Mouse (Mus musculus) liver, adult (tissue): ENCODE measurements around the gene Zswim8.

Source experiments
- GATA4 ChIP-seq: IDR thresholded peaks from 2 replicates; pipeline ENCODE4 v1.6.1; 2014; ENCODE audit warnings: mild to moderate bottlenecking, low read length; ENCODE audit not compliant: insufficient replicate concordance

Gene Zswim8

GRCm38 (mm10) chr14:20707201-20708190, at the start of gene Zswim8:
Gene Zswim8 (plus strand): TSS chr14:20707552.
- peak; percentile 13; the same call in 1 of the 2 replicates for TF ChIP-seq GATA4

DNA sequence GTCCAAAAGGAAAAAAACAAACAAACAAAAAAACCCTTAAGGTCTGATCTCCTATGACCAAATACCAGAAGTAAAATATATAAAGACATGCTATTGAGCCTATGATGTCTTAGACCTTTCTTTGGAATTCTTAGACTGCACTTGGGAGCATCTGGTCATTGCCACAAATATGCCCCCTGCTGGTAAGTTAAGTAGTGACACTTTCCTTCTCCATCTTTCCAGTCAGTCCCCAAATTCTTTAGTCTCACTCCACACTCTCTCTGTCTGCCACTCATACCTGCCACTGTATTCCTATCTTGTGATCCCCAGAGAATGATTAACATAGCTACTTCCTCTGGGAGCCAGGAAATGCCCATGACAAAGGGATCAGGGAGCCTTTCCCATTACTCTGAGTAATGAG, 49.0 kb upstream of the Zswim8 start:
- TF ChIP-seq GATA4: no peak

GRCm38 (mm10) chr14:20658902-20659301, 48.5 kb upstream of the Zswim8 start:
- TF ChIP-seq GATA4: no peak

GRCm38 (mm10) chr14:20659687-20660086, 47.7 kb upstream of the Zswim8 start:
- no peak for TF ChIP-seq GATA4

- TF ChIP-seq GATA4: no peak
These were observed 46.3 kb upstream of the Zswim8 start for GRCm38 (mm10) chr14:20660827-20661660.

- no peak for TF ChIP-seq GATA4
These were observed 45.6 kb upstream of the Zswim8 start for GRCm38 (mm10) chr14:20661661-20662331.

- TF ChIP-seq GATA4: no peak
These were observed 44.6 kb upstream of the Zswim8 start for GRCm38 (mm10) chr14:20662740-20663139.

DNA sequence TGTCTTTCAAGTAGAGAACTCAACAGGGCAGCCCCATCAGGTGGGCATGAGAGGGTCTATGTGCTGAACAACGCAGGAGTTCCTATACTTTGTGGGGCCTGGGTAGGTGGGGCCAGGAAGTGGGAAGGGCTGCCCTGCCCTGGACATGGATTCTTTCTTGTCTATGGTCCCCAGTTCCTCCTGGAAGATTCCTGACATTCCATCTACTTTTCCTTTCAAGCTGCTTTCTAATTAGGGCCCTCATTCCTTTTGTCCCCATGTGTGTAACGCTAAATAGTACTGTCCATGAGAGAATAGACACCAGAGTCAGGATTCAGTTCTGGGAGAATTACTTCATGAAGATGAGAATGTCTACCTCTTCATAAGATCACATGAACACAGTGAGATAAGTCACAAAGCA, 43.8 kb upstream of the Zswim8 start:
- no peak for TF ChIP-seq GATA4

DNA sequence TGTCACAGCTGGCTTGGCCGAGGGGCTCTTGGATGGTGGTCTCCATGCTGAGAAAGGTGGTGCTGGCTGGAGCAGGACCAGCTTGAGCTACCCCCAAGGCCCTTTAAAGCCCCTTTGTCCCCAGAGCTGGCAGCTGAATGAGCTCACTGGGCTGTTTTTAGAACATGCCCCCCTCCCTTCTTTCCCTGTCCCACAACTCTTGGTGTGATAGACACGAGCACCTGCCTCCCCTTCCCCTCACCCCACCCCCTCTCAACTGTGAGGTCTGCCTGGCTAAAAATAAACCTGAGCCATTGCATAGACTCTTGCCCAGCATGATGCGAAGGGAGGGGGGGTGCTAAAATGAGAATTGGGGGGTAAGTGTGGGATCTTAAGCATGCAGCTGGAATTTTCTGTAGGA, 42.9 kb upstream of the Zswim8 start:
- TF ChIP-seq GATA4: no peak

DNA sequence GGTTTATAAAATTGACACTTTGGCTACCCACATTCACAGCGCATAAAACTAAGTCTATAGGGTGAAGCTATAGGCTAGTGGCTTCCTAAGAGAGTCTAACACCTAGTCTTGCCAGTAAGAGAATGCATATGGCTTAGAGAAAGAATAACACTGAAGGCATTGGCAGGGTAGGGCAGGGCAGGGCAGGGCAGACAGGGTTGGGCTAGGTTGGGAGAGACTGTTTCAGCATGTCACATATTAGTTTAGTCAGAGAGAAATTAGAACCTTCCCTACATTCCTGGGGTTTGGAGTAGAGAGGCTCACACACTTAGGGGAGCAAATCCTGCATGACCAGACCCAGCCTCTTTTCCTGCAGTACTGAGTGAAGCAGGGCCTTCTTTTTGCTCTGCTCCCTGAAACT, 39.9 kb upstream of the Zswim8 start:
- no peak for TF ChIP-seq GATA4

DNA sequence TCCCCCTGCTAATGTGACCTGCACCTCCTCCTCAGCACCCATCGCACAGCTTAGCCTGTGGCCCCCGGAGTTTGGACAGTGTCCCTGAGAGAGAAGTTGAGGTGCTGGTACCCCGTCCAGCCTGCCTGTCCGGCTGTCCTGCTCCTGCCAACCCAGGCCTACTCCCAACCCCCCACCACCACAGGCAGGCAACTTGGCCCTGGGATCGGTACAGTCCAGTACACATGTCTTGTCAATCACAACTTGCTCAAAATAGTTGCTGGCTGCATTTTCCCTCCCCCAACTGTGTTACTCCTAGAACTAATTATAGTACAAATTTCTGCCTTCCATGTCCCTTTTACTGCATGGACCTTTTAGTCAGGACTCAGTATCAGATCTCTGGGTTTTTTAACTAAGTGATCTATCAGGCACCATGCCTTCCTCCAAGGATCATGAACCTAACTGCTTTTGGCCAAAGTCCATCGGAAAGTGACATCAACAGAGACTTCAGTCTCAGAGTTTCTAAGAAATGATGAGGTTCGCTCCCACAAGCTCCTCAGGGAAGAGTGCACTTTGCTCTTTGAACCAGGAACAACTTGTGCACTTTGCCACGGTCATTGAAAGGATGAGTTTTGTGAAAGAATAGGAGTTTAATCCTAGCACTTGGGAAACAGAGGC, 39.1 kb upstream of the Zswim8 start, which contains the start of gene Synpo2l:
Gene Synpo2l (minus strand): TSS at position 201 of the 657 bp plus-strand sequence.
- TF ChIP-seq GATA4: no peak

GRCm38 (mm10) chr14:20672990-20673389, 34.4 kb upstream of the Zswim8 start:
- TF ChIP-seq GATA4: no peak

- no peak for TF ChIP-seq GATA4
These were observed 33.7 kb upstream of the Zswim8 start for GRCm38 (mm10) chr14:20673735-20674063.

DNA sequence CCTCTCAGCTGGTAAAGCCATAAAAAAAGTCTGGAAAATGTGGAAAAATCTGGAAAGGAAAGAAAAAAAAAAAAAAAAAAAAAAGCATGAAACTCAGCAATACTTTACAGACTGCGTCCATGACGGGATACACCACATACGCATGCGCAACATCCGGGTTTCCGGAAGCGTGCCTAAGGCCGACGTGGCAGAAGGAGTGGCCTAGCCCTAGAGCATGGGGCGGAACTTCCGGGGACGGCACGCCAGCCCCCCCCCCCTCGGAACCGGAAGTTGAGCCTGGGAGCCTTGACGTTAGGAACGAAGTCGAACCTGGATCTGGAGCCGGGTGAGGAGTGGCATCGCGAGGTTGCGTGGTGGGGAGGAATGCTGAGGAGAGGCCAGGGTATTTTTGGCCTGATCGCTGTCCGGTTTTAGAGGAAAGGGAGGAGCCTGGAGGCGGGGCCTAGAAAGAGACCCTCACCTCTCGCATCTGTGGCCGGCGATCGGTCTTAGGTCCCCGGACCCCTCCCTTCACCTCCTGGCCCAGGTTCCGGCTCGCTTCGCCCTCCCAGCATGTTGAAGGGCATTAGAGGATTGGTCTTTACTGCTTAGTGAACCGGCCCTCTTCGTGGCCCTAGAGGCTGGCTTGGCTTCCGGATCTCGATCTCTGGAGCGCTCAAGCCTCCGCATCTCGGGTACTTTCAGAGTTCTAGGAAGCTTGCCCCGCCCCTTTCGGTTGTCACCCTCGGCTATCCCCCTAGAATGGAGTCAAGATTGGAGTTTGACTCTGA, 33.1 kb upstream of the Zswim8 start, which contains the start of gene Sec24c:
Gene Sec24c (plus strand): TSS at position 245 of the 770 bp plus-strand sequence.
- TF ChIP-seq GATA4: no peak

- TF ChIP-seq GATA4: no peak
These were observed 29.4 kb upstream of the Zswim8 start for GRCm38 (mm10) chr14:20677906-20678305.
